Mouse (Mus musculus): ENCODE measurements around the gene Zbtb38. TPM values are rescaled to one million over a fixed set of nuclear protein-coding genes. Genes with fewer than 3 reads are reported as not detected.

Zbtb38 gene
- polyA plus RNA-seq, 1 experiment, result 10.0 TPM

- H3K27me3 ChIP-seq (ENCODE audit: control insufficient read depth, insufficient read depth, insufficient read length), result no peaks in the 10 kb centered on the region
- no peaks in the 10 kb centered on the region for H3K36me3 ChIP-seq (ENCODE audit: control insufficient read depth, insufficient read depth)
- no peaks in the 10 kb centered on the region for H3K79me2 ChIP-seq (ENCODE audit: control insufficient read depth, insufficient read depth)
These were observed 17.0 kb upstream of the Zbtb38 start for GRCm38 (mm10) chr9:96769651-96770050.

DNA sequence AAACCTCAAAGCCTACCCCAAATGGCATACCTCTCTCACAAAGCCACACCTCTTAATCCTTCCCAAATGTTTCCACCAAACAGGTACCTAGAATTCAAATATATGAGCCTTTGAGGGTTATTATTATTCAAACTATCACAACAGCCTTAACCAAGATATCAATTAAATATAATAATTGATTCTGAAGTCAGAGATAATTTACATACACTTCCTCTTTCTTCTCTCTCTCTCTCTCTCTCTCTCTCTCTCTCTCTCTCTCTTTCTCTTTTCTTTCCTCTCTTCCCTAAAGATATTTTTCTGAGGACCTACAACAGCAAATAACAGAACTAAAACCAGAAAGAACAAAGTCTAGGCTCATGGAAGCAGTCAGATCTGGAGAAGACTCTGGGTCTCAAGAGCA lies 15.2 kb upstream of the Zbtb38 start:
- Histone ChIP-seq H3K4me3 (ENCODE audit: insufficient read depth, poor library complexity, severe bottlenecking) (no peak overlapping the region), H3K36me3 (ENCODE audit: control insufficient read depth, insufficient read depth) (no peaks in the 10 kb centered on the region), H3K79me2 (ENCODE audit: control insufficient read depth, insufficient read depth) (no peaks in the 10 kb centered on the region), H3K79me3 (ENCODE audit: low read depth) (peaks cover 1% of the 10 kb centered on the region), H3ac (ENCODE audit: control insufficient read depth, insufficient read length, low read depth) (no peak overlapping the region), H3K27me3 (ENCODE audit: control insufficient read depth, insufficient read depth, insufficient read length) (no peaks in the 10 kb centered on the region)
- TF ChIP-seq MYOG (IDR thresholded peaks at IDR 0.05; ENCODE audit: control insufficient read depth, extremely low read depth, insufficient read length), result no peak
- no peak for TF ChIP-seq MYOD1 (IDR thresholded peaks at IDR 0.05; ENCODE audit: control insufficient read depth, insufficient read length, low read depth)

More at GRCm38 (mm10) chr9:96769651-96770050, 17.0 kb upstream of the Zbtb38 start:
- TF ChIP-seq USF1 (IDR thresholded peaks at IDR 0.05; ENCODE audit: low read depth), result no peak
- TF ChIP-seq MYOD1 (IDR thresholded peaks at IDR 0.05; ENCODE audit: control insufficient read depth, insufficient read length, low read depth), result no peak
- no peak for TF ChIP-seq MAX (IDR thresholded peaks at IDR 0.05)
- no peak for TF ChIP-seq MYOG (IDR thresholded peaks at IDR 0.05; ENCODE audit: control insufficient read depth, extremely low read depth, insufficient read length)
- no peak for TF ChIP-seq CEBPB (IDR thresholded peaks at IDR 0.05; ENCODE audit: low read depth)
- no peak for TF ChIP-seq FOSL1 (IDR thresholded peaks at IDR 0.05; ENCODE audit: insufficient read depth, low read length, poor library complexity, severe bottlenecking)
- no peak for TF ChIP-seq CTCF (IDR thresholded peaks at IDR 0.05; ENCODE audit: control insufficient read depth, insufficient read depth, insufficient read length)
- peaks cover 1% of the 10 kb centered on the region for H3K79me3 ChIP-seq (ENCODE audit: low read depth)
- no peak overlapping the region for H3ac ChIP-seq (ENCODE audit: control insufficient read depth, insufficient read length, low read depth)
- H3K4me3 ChIP-seq (ENCODE audit: insufficient read depth, poor library complexity, severe bottlenecking), result no peak overlapping the region

DNA sequence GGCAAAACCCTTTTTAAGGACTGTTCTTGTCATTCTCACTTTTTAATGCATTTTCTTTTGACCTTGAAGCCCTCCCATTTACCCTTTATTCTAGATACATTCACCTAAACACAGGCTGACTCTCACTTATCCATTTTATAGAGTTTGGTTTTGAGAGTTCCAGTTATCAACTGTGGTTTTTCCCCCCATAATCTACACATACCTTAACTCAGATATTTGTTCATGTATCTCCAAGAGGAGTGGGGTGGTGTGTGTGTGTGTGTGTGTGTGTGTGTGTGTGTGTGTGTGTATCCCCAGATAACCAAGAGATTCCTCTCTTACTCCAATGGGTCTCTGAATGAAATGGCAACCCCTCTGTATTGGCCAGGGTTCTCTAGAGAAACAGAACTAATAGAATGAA lies 13.4 kb upstream of the Zbtb38 start:
- TF ChIP-seq CTCF (IDR thresholded peaks at IDR 0.05; ENCODE audit: control insufficient read depth, insufficient read depth, insufficient read length) (no peak), MYOG (IDR thresholded peaks at IDR 0.05; ENCODE audit: control insufficient read depth, extremely low read depth, insufficient read length) (no peak), MYOD1 (IDR thresholded peaks at IDR 0.05; ENCODE audit: control insufficient read depth, insufficient read length, low read depth) (no peak), CEBPB (IDR thresholded peaks at IDR 0.05; ENCODE audit: low read depth) (no peak), USF1 (IDR thresholded peaks at IDR 0.05; ENCODE audit: low read depth) (no peak), MAX (IDR thresholded peaks at IDR 0.05) (no peak), FOSL1 (IDR thresholded peaks at IDR 0.05; ENCODE audit: insufficient read depth, low read length, poor library complexity, severe bottlenecking) (no peak)
- no peak overlapping the region for H3K4me3 ChIP-seq (ENCODE audit: insufficient read depth, poor library complexity, severe bottlenecking)
- H3K79me3 ChIP-seq (ENCODE audit: low read depth), result peaks cover 1% of the 10 kb centered on the region

DNA sequence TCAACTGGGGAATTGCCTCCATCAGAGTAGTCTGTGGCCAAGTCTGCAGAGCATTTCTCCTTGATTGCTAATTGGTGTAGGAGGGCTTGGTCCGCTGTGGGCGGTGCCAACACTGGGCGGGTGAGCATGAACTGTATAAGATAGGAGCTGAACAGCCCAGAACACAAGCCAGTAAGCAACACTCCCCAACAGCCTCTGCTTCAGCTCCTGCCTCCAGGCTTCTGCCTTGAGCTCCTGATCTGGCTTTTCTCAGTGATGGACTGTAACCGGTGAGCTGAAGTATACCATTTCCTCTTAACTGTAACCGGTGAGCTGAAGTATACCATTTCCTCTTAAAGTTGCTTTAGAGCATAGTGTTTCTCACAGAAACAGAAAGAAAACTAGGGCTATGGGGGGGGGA lies 12.8 kb upstream of the Zbtb38 start:
- no peaks in the 10 kb centered on the region for H3K79me2 ChIP-seq (ENCODE audit: control insufficient read depth, insufficient read depth)
- no peaks in the 10 kb centered on the region for H3K36me3 ChIP-seq (ENCODE audit: control insufficient read depth, insufficient read depth)
- no peak for TF ChIP-seq MAX (IDR thresholded peaks at IDR 0.05)
- TF ChIP-seq CTCF (IDR thresholded peaks at IDR 0.05; ENCODE audit: control insufficient read depth, insufficient read depth, insufficient read length), result no peak
- TF ChIP-seq FOSL1 (IDR thresholded peaks at IDR 0.05; ENCODE audit: insufficient read depth, low read length, poor library complexity, severe bottlenecking), result no peak
- TF ChIP-seq CEBPB (IDR thresholded peaks at IDR 0.05; ENCODE audit: low read depth), result no peak
- no peak for TF ChIP-seq MYOG (IDR thresholded peaks at IDR 0.05; ENCODE audit: control insufficient read depth, extremely low read depth, insufficient read length)
- TF ChIP-seq MYOD1 (IDR thresholded peaks at IDR 0.05; ENCODE audit: control insufficient read depth, insufficient read length, low read depth), result no peak
- TF ChIP-seq USF1 (IDR thresholded peaks at IDR 0.05; ENCODE audit: low read depth), result no peak
- no peaks in the 10 kb centered on the region for H3K27me3 ChIP-seq (ENCODE audit: control insufficient read depth, insufficient read depth, insufficient read length)
- no peak overlapping the region for H3ac ChIP-seq (ENCODE audit: control insufficient read depth, insufficient read length, low read depth)
- no peak overlapping the region for H3K4me3 ChIP-seq (ENCODE audit: insufficient read depth, poor library complexity, severe bottlenecking)
- peaks cover 1% of the 10 kb centered on the region for H3K79me3 ChIP-seq (ENCODE audit: low read depth)

More for the DNA sequence above, 13.4 kb upstream of the Zbtb38 start:
- no peaks in the 10 kb centered on the region for H3K27me3 ChIP-seq (ENCODE audit: control insufficient read depth, insufficient read depth, insufficient read length)
- H3ac ChIP-seq (ENCODE audit: control insufficient read depth, insufficient read length, low read depth), result no peak overlapping the region
- no peaks in the 10 kb centered on the region for H3K36me3 ChIP-seq (ENCODE audit: control insufficient read depth, insufficient read depth)
- no peaks in the 10 kb centered on the region for H3K79me2 ChIP-seq (ENCODE audit: control insufficient read depth, insufficient read depth)

DNA sequence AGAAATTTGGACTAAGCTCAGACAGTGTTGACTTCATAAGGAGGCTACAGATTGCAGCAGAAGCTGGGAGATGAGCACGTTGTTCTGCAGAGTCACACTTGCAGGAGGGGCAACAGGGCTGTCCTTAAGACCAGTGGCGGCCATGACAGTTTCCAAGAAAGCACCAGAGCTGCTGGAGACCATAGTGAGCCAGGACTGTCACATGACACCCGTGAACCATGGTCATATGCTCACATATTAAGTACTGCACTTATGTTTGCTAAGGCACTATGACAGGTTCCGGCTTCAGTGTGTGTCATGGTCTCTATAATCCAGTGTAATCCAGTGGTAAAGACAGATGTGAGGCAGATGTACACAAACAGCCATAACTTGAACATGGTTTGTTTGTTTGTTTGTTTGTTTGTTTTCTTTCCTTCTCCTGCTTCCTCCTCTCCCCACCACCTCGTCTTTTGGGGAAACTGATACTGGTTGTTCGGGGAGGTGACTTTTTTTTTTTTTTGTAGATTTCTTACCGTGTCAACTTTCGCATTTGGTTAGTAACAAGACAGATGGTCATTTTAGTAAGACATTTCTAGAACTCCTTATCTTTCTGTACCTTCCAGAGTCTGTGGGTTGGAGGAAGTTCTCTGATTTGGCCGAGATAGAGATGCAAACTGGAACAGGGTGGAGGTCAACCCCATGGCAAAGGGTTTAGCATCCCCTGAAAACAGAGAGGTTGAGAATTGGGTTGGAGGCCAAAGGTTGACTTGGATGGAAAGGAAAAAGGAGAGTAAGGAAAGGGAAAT lies 11.4 kb upstream of the Zbtb38 start:
- H3K4me3 ChIP-seq (ENCODE audit: insufficient read depth, poor library complexity, severe bottlenecking), result no peak overlapping the region
- H3K36me3 ChIP-seq (ENCODE audit: control insufficient read depth, insufficient read depth), result no peaks in the 10 kb centered on the region
- no peak overlapping the region for H3ac ChIP-seq (ENCODE audit: control insufficient read depth, insufficient read length, low read depth)
- no peaks in the 10 kb centered on the region for H3K79me2 ChIP-seq (ENCODE audit: control insufficient read depth, insufficient read depth)
- peaks cover 1% of the 10 kb centered on the region for H3K79me3 ChIP-seq (ENCODE audit: low read depth)
- no peaks in the 10 kb centered on the region for H3K27me3 ChIP-seq (ENCODE audit: control insufficient read depth, insufficient read depth, insufficient read length)
- no peak for TF ChIP-seq MYOD1 (IDR thresholded peaks at IDR 0.05; ENCODE audit: control insufficient read depth, insufficient read length, low read depth)
- no peak for TF ChIP-seq CEBPB (IDR thresholded peaks at IDR 0.05; ENCODE audit: low read depth)
- TF ChIP-seq MYOG (IDR thresholded peaks at IDR 0.05; ENCODE audit: control insufficient read depth, extremely low read depth, insufficient read length), result no peak
- TF ChIP-seq MAX (IDR thresholded peaks at IDR 0.05), result no peak
- no peak for TF ChIP-seq CTCF (IDR thresholded peaks at IDR 0.05; ENCODE audit: control insufficient read depth, insufficient read depth, insufficient read length)
- no peak for TF ChIP-seq USF1 (IDR thresholded peaks at IDR 0.05; ENCODE audit: low read depth)
- TF ChIP-seq FOSL1 (IDR thresholded peaks at IDR 0.05; ENCODE audit: insufficient read depth, low read length, poor library complexity, severe bottlenecking), result no peak
